Mouse (Mus musculus) heart, embryonic 16.5 days (tissue): Measurements from ENCODE around the gene Sult2a7. TPM values are rescaled to one million over a fixed set of nuclear protein-coding genes. Genes with fewer than 3 reads are reported as not detected.

Source experiments
- ATAC-seq: fragments of 200-750 bp; cut with Nextera tagmentation; replicated peaks from 2 replicates; pipeline ENCODE4 v1.8.0; 2017; ENCODE audit warnings: moderate number of reproducible peaks; ENCODE audit not compliant: insufficient read depth, low FRiP score; ENCODE audit errors: extremely low read depth
- H3K27ac ChIP-seq: fragments of 300-500 bp; sonication (generic); 2 replicates; pipeline ENCODE4 v1.5.1; 2014; ENCODE audit warnings: mild to moderate bottlenecking, low read length, control low read depth, moderate library complexity
- H3K27me3 ChIP-seq: fragments of 300-500 bp; sonication (generic); 2 replicates; pipeline ENCODE4 v1.6.1; 2014; ENCODE audit warnings: low read length, mixed read lengths; ENCODE audit not compliant: control insufficient read depth, insufficient read depth
- H3K36me3 ChIP-seq: fragments of 300-500 bp; sonication (generic); 2 replicates; pipeline ENCODE4 v1.6.1; 2014; ENCODE audit not compliant: control insufficient read depth, insufficient read depth
- H3K4me1 ChIP-seq: fragments of 300-500 bp; sonication (generic); 2 replicates; pipeline ENCODE4 v1.6.1; 2014; ENCODE audit warnings: low read length, mixed read lengths; ENCODE audit not compliant: control insufficient read depth, insufficient read depth
- H3K4me2 ChIP-seq: fragments of 300-500 bp; sonication (generic); 2 replicates; pipeline ENCODE4 v1.6.1; 2014; ENCODE audit warnings: low read depth, mild to moderate bottlenecking, control low read depth, low read length
- H3K4me3 ChIP-seq: fragments of 300-500 bp; sonication (generic); 2 replicates; pipeline ENCODE4 v1.5.1; 2014; ENCODE audit warnings: mild to moderate bottlenecking, control low read depth, low read length
- H3K9ac ChIP-seq: fragments of 300-500 bp; sonication (generic); 2 replicates; pipeline ENCODE4 v1.6.1; 2014; ENCODE audit warnings: low read length, control low read depth
- H3K9me3 ChIP-seq: fragments of 300-500 bp; sonication (generic); replicated peaks from 2 replicates; pipeline ENCODE4 v1.6.1; 2016; ENCODE audit warnings: low read length; ENCODE audit not compliant: control insufficient read depth
- WGBS: fragments of 180-500 bp; shearing (Covaris S2); extraction: QIAGEN DNeasy Blood & Tissue Kit; methylation state at CpG from one replicate; pipeline ENCODE4 v1.1.7; 2014; 5-methylcytosine and 5-hydroxymethylcytosine counted together
- polyA plus RNA-seq: library from polyadenylated mRNA; unstranded; fragments of >200 nt; fragmentation: Nextera tagmentation; extraction: Ambion mirVana; gene quantifications from 2 replicates; pipeline ENCODE4 v1.2.1, GENCODE M21; 2015

The Sult2a7 gene
- polyA plus RNA-seq, result not detected in 2 replicates

- Histone ChIP-seq H3K36me3 (no peaks in the 10 kb centered on the region), H3K4me3 (no peak within 1 kb of the TSS), H3K4me2 (no peak within 1 kb of the TSS), H3K9me3 (peaks cover 5% of the 10 kb centered on the region), H3K9ac (no peak within 1 kb of the TSS), H3K27me3 (no peaks in the 10 kb centered on the region), H3K4me1 (no peaks in the 10 kb centered on the region), H3K27ac (no peak within 1 kb of the TSS)
- ATAC-seq, result no peak
- WGBS, result 79% methylated on average over 4 of the region's 4 CpGs
These were observed at the start of gene Sult2a7 for GRCm38 (mm10) chr7:14494130-14494529. Gene Sult2a7 (minus strand): TSS chr7:14494230.

GRCm38 (mm10) chr7:14525280-14525679, 31.2 kb upstream of the Sult2a7 start:
- WGBS, result 53% methylated on average over 1 of the region's 1 CpGs
- Histone ChIP-seq H3K27me3 (no peaks in the 10 kb centered on the region), H3K4me3 (no peak overlapping the region), H3K27ac (no peak overlapping the region), H3K9ac (no peak overlapping the region), H3K9me3 (peaks cover 10% of the 10 kb centered on the region; the same call in 1 of the 2 replicates), H3K36me3 (no peaks in the 10 kb centered on the region), H3K4me1 (no peaks in the 10 kb centered on the region), H3K4me2 (no peak overlapping the region)
- ATAC-seq, result no peak

- 64% methylated on average over 1 of the region's 1 CpGs for WGBS
- H3K4me1 ChIP-seq, result no peaks in the 10 kb centered on the region
- no peaks in the 10 kb centered on the region for H3K36me3 ChIP-seq
- no peaks in the 10 kb centered on the region for H3K27me3 ChIP-seq
- H3K4me2 ChIP-seq, result no peak overlapping the region
- H3K9ac ChIP-seq, result no peak overlapping the region
- no peak for ATAC-seq
- H3K27ac ChIP-seq, result no peak overlapping the region
- no peak overlapping the region for H3K4me3 ChIP-seq
- peaks cover 13% of the 10 kb centered on the region; the same call in 1 of the 2 replicates for H3K9me3 ChIP-seq
These were observed 28.6 kb upstream of the Sult2a7 start for GRCm38 (mm10) chr7:14522636-14523035.

- Histone ChIP-seq H3K9me3 (peaks cover 8% of the 10 kb centered on the region), H3K4me2 (no peak overlapping the region), H3K9ac (no peak overlapping the region), H3K36me3 (no peaks in the 10 kb centered on the region), H3K27me3 (no peaks in the 10 kb centered on the region), H3K4me1 (no peaks in the 10 kb centered on the region), H3K27ac (no peak overlapping the region), H3K4me3 (no peak overlapping the region)
- 57% methylated on average over 3 of the region's 3 CpGs for WGBS
- ATAC-seq, result no peak
These were observed 24.3 kb upstream of the Sult2a7 start for GRCm38 (mm10) chr7:14518301-14518700.

GRCm38 (mm10) chr7:14492886-14493285, 1.1 kb downstream of the Sult2a7 start:
- Histone ChIP-seq H3K4me1 (no peaks in the 10 kb centered on the region), H3K27me3 (no peaks in the 10 kb centered on the region), H3K9ac (no peak overlapping the region), H3K4me3 (no peak overlapping the region), H3K36me3 (no peaks in the 10 kb centered on the region), H3K4me2 (no peak overlapping the region), H3K27ac (no peak overlapping the region), H3K9me3 (peaks cover 5% of the 10 kb centered on the region)
- WGBS, result 66% methylated on average over 3 of the region's 3 CpGs
- ATAC-seq, result no peak

GRCm38 (mm10) chr7:14446534-14446933, 47.5 kb downstream of the Sult2a7 start, which contains the start of gene Sult2a8:
Gene Sult2a8 (minus strand): TSS chr7:14446769.
- H3K27me3 ChIP-seq, result no peaks in the 10 kb centered on the region
- no peaks in the 10 kb centered on the region for H3K4me1 ChIP-seq
- no peak within 1 kb of the TSS for H3K4me3 ChIP-seq
- no peak within 1 kb of the TSS for H3K9ac ChIP-seq
- ATAC-seq, result no peak
- WGBS, result 54% methylated on average over 3 of the region's 3 CpGs
- no peak within 1 kb of the TSS for H3K27ac ChIP-seq
- no peaks in the 10 kb centered on the region for H3K36me3 ChIP-seq
- H3K9me3 ChIP-seq, result no peaks in the 10 kb centered on the region
- no peak within 1 kb of the TSS for H3K4me2 ChIP-seq

GRCm38 (mm10) chr7:14439581-14439980, 54.4 kb downstream of the Sult2a7 start:
- H3K27me3 ChIP-seq, result no peaks in the 10 kb centered on the region
- H3K9ac ChIP-seq, result no peak overlapping the region
- peaks cover 6% of the 10 kb centered on the region; the same call in 1 of the 2 replicates for H3K9me3 ChIP-seq
- H3K4me1 ChIP-seq, result no peaks in the 10 kb centered on the region
- H3K4me2 ChIP-seq, result no peak overlapping the region
- no peaks in the 10 kb centered on the region for H3K36me3 ChIP-seq
- H3K27ac ChIP-seq, result no peak overlapping the region
- no peak overlapping the region for H3K4me3 ChIP-seq
- ATAC-seq, result no peak

GRCm38 (mm10) chr7:14438484-14438883, 55.5 kb downstream of the Sult2a7 start:
- 56% methylated on average over 1 of the region's 1 CpGs for WGBS
- no peak overlapping the region for H3K4me2 ChIP-seq
- ATAC-seq, result no peak
- H3K27me3 ChIP-seq, result no peaks in the 10 kb centered on the region
- H3K36me3 ChIP-seq, result no peaks in the 10 kb centered on the region
- no peak overlapping the region for H3K27ac ChIP-seq
- H3K9ac ChIP-seq, result no peak overlapping the region
- H3K4me3 ChIP-seq, result no peak overlapping the region
- peaks cover 6% of the 10 kb centered on the region; the same call in 1 of the 2 replicates for H3K9me3 ChIP-seq
- no peaks in the 10 kb centered on the region for H3K4me1 ChIP-seq

- Histone ChIP-seq H3K27me3 (no peaks in the 10 kb centered on the region), H3K4me3 (no peak overlapping the region), H3K4me1 (no peaks in the 10 kb centered on the region), H3K36me3 (no peaks in the 10 kb centered on the region), H3K9ac (no peak overlapping the region), H3K27ac (no peak overlapping the region), H3K9me3 (peaks cover 6% of the 10 kb centered on the region; the same call in 1 of the 2 replicates), H3K4me2 (no peak overlapping the region)
- ATAC-seq, result no peak
- 65% methylated on average over 2 of the region's 2 CpGs for WGBS
These were observed 56.0 kb downstream of the Sult2a7 start for GRCm38 (mm10) chr7:14438029-14438428.
